Mouse (Mus musculus): ENCODE measurements around the gene Pcdh18.

Pcdh18 gene

GRCm38 (mm10) chr3:49756870-49757625 lies at the start of gene Pcdh18:
TSS of gene Pcdh18 (minus strand) at chr3:49757325.
- no peak for DNase-seq (ENCODE audit: low spot score in 2 of 2)

GRCm38 (mm10) chr3:49806823-49807222 lies 49.7 kb upstream of the Pcdh18 start:
- DNase-seq (ENCODE audit: low spot score in 2 of 2) = no peak

GRCm38 (mm10) chr3:49805511-49805910 lies 48.4 kb upstream of the Pcdh18 start:
- DNase-seq (ENCODE audit: low spot score in 2 of 2) = no peak

GRCm38 (mm10) chr3:49788296-49788695 lies 31.2 kb upstream of the Pcdh18 start:
- no peak for DNase-seq (ENCODE audit: low spot score in 2 of 2)

GRCm38 (mm10) chr3:49787719-49788118 lies 30.6 kb upstream of the Pcdh18 start:
- DNase-seq (ENCODE audit: low spot score in 2 of 2) = no peak

GRCm38 (mm10) chr3:49768992-49769738 lies 12.0 kb upstream of the Pcdh18 start:
- no peak for DNase-seq (ENCODE audit: low spot score in 2 of 2)

GRCm38 (mm10) chr3:49762711-49763110 lies 5.6 kb upstream of the Pcdh18 start:
- DNase-seq (ENCODE audit: low spot score in 2 of 2) = no peak

GRCm38 (mm10) chr3:49761971-49762370 lies 4.8 kb upstream of the Pcdh18 start:
- no peak for DNase-seq (ENCODE audit: low spot score in 2 of 2)

GRCm38 (mm10) chr3:49757626-49758019 lies 498 bp upstream of the Pcdh18 start:
- DNase-seq (ENCODE audit: low spot score in 2 of 2) = no peak

- no peak for DNase-seq (ENCODE audit: low spot score in 2 of 2)
These were observed 909 bp downstream of the Pcdh18 start for GRCm38 (mm10) chr3:49755986-49756845.

GRCm38 (mm10) chr3:49752766-49753165 lies 4.4 kb downstream of the Pcdh18 start:
- DNase-seq (ENCODE audit: low spot score in 2 of 2) = no peak

GRCm38 (mm10) chr3:49749491-49750284 lies 7.4 kb downstream of the Pcdh18 start:
- DNase-seq (ENCODE audit: low spot score in 2 of 2) = no peak

- no peak for DNase-seq (ENCODE audit: low spot score in 2 of 2)
These were observed 9.1 kb downstream of the Pcdh18 start for GRCm38 (mm10) chr3:49748054-49748453.

GRCm38 (mm10) chr3:49739061-49739460 lies 18.1 kb downstream of the Pcdh18 start:
- no peak for DNase-seq (ENCODE audit: low spot score in 2 of 2)

- DNase-seq (ENCODE audit: low spot score in 2 of 2) = no peak
These were observed 18.6 kb downstream of the Pcdh18 start for GRCm38 (mm10) chr3:49738531-49738930.

- DNase-seq (ENCODE audit: low spot score in 2 of 2) = no peak
These were observed 50.6 kb downstream of the Pcdh18 start for GRCm38 (mm10) chr3:49706503-49706902.

- DNase-seq (ENCODE audit: low spot score in 2 of 2) = no peak
These were observed 57.2 kb downstream of the Pcdh18 start for GRCm38 (mm10) chr3:49699951-49700350.

All from natural killer cell, adult 2 months (primary cell).